ENCODE assay signal across 23 mouse cellular contexts in genomic region chr17:46242274-46242673, GRCm38 (mm10). TPM values are rescaled to one million over a fixed set of nuclear protein-coding genes. Genes with fewer than 3 reads are reported as not detected.
DNase-seq lines count a peak whose midpoint lies in the region; ATAC-seq and TF ChIP-seq lines count a peak whose summit lies in the region.
"Had no signal": no experiment of that assay in that cellular context is flagged by ENCODE, and none has a peak within 500 bp of the region (broad histone marks: within the 10 kb centered on the region; RNA-seq: fewer than 3 reads in every experiment).

No protein-coding gene starts in this region.

- TF ChIP-seq CTCF in lung, adult 2 months (IDR thresholded peaks at IDR 0.05; ENCODE audit: insufficient read depth, low read length), result no peak

- H3K27me3 ChIP-seq in lung, embryonic 16.5 days (ENCODE audit: control insufficient read depth, insufficient read depth, low read depth, low read length), result no peaks in the 10 kb centered on the region
- H3K27me3 ChIP-seq in myocyte (ENCODE audit: control insufficient read depth, insufficient read depth, insufficient read length), result no peaks in the 10 kb centered on the region
- H3K27me3 ChIP-seq: forebrain, embryonic 13.5 days; heart, embryonic 13.5 days; hindbrain, embryonic 13.5 days had no signal

- peak; percentile 38 for DNase-seq in lung, adult 2 months
- no peak for DNase-seq in lung, postnatal 14 days
- DNase-seq in lung, postnatal 25 days (ENCODE audit: low spot score), result peak; percentile 43
- no peak for DNase-seq in adrenal gland, adult 18-20 months (ENCODE audit: low spot score in 2 of 2)
- DNase-seq in heart, postnatal 10 days, result no peak
- DNase-seq in embryo, embryonic 11 days, result no peak
- DNase-seq: cerebellum, adult 8-10 months; cerebellum, postnatal 36 days; gastrocnemius, adult 2 months; gastrocnemius, postnatal 14 days; heart, adult 18-20 months had no signal

- no peak overlapping the region for H3ac ChIP-seq in myocyte (ENCODE audit: control insufficient read depth, insufficient read length)

- no peak for TF ChIP-seq POLR2A in lung, adult 2 months (IDR thresholded peaks at IDR 0.05; ENCODE audit: borderline replicate concordance, extremely low read depth, low read depth, low read length)
- TF ChIP-seq POLR2A in myocyte (IDR thresholded peaks at IDR 0.05; ENCODE audit: insufficient read length, low read depth), result no peak

- H3K9me3 ChIP-seq in lung, embryonic 16.5 days (ENCODE audit: control insufficient read depth, low read length), result no peaks in the 10 kb centered on the region
- H3K9me3 ChIP-seq: forebrain, embryonic 10.5 days; forebrain, embryonic 13.5 days; heart, embryonic 10.5 days; heart, embryonic 13.5 days; hindbrain, embryonic 10.5 days; hindbrain, embryonic 13.5 days had no signal

- peaks cover 16% of the 10 kb centered on the region for H3K79me2 ChIP-seq in myocyte (ENCODE audit: control insufficient read depth, insufficient read depth)

- peak overlapping the region; percentile 47; the same call in 1 of the 2 replicates for H3K27ac ChIP-seq in lung, embryonic 16.5 days (ENCODE audit: low read length)
- H3K27ac ChIP-seq: forebrain, embryonic 10.5 days; forebrain, embryonic 13.5 days; gastrocnemius, adult 2 months; heart, embryonic 10.5 days; heart, embryonic 13.5 days; hindbrain, embryonic 10.5 days; hindbrain, embryonic 13.5 days had no signal

- no peak for ATAC-seq in lung, embryonic 16.5 days (ENCODE audit: low read depth)
- ATAC-seq: activated CD4-positive, CD25-positive, alpha-beta regulatory T cell, adult 4 months; CD4-positive, CD25-positive, alpha-beta regulatory T cell, adult 4 months; forebrain, embryonic 13.5 days; forebrain, embryonic 16.5 days; hindbrain, embryonic 16.5 days had no signal

- 63% methylated on average over 13 of the region's 13 CpGs for WGBS in lung, adult 2 months
- WGBS in lung, embryonic 16.5 days, result 76% methylated on average over 13 of the region's 13 CpGs

- H3K4me2 ChIP-seq in lung, embryonic 16.5 days (ENCODE audit: low read depth, low read length), result no peak overlapping the region
- H3K4me2 ChIP-seq in myocyte (ENCODE audit: low read depth), result no peak overlapping the region
- H3K4me2 ChIP-seq: forebrain, embryonic 13.5 days; heart, embryonic 13.5 days; hindbrain, embryonic 13.5 days had no signal

- H3K4me3 ChIP-seq in lung, adult 2 months (replicated peaks; ENCODE audit: extremely low read depth, low read depth, low read length), result no peak overlapping the region
- H3K4me3 ChIP-seq in lung, embryonic 16.5 days (ENCODE audit: low read length), result no peak overlapping the region
- no peak overlapping the region for H3K4me3 ChIP-seq in myocyte
- H3K4me3 ChIP-seq: forebrain, embryonic 10.5 days; forebrain, embryonic 13.5 days; gastrocnemius, adult 2 months; heart, embryonic 10.5 days; heart, embryonic 13.5 days; hindbrain, embryonic 10.5 days; hindbrain, embryonic 13.5 days had no signal

- peaks cover 36% of the 10 kb centered on the region for H3K36me3 ChIP-seq in lung, embryonic 16.5 days (ENCODE audit: control insufficient read depth, insufficient read depth, low read length)
- peaks cover 26% of the 10 kb centered on the region for H3K36me3 ChIP-seq in myocyte (ENCODE audit: control insufficient read depth, insufficient read depth)

- no peak overlapping the region for H3K9ac ChIP-seq in lung, embryonic 16.5 days (ENCODE audit: low read length)
- H3K9ac ChIP-seq: forebrain, embryonic 13.5 days; heart, embryonic 13.5 days; hindbrain, embryonic 13.5 days had no signal

- H3K4me1 ChIP-seq in lung, adult 2 months (ENCODE audit: control insufficient read depth, insufficient read depth, low read length), result peaks cover 3% of the 10 kb centered on the region; the same call in 1 of the 2 replicates
- peaks cover 14% of the 10 kb centered on the region for H3K4me1 ChIP-seq in lung, embryonic 16.5 days (replicated peaks; ENCODE audit: control insufficient read depth, insufficient read depth, low read length)

- intact Hi-C loops in heart, postnatal 10 days (cut with DNase I), result no loop called here

TF ChIP-seq in myocyte, 11 proteins besides CTCF, POLR2A, EP300 and RAD21:
- TF ChIP-seq POLR2AphosphoS2 (IDR thresholded peaks at IDR 0.05; ENCODE audit: insufficient read length, low read depth) (peak; percentile 28), REST (IDR thresholded peaks at IDR 0.05; ENCODE audit: insufficient read depth, insufficient read length) (no peak)

RNA-seq across cellular contexts. Expression of gene Polr1c, which starts 5.6 kb away (rescaled TPM):
- 35.9 and 39.5 TPM in 2 replicates for polyA plus RNA-seq in lung, adult 2 months (2012; rRNA removed)
- 90.6 and 91.2 TPM in 2 replicates for polyA plus RNA-seq in lung, embryonic 16.5 days (2015; fragmentation: Nextera tagmentation; extraction: Ambion mirVana)
- 105 TPM for polyA plus RNA-seq in myocyte (2012; fragmentation: generic; extraction: Trizol)
- 100 to 1,000 TPM in 1 of 2 experiments, 10 to 100 TPM in 1; 68.6 to 122 TPM for total RNA-seq in adrenal gland, adult 18-20 months (2021)
- 10 to 100 TPM; 23.8 to 26.9 TPM for total RNA-seq in heart, postnatal 10 days (2021)

RNA-seq across cellular contexts. Expression of gene Yipf3, which starts 5.6 kb away (rescaled TPM):
- 208 and 209 TPM in 2 replicates for polyA plus RNA-seq in lung, adult 2 months (2012; rRNA removed)
- 114 and 120 TPM in 2 replicates for polyA plus RNA-seq in lung, embryonic 16.5 days (2015; fragmentation: Nextera tagmentation; extraction: Ambion mirVana)
- polyA plus RNA-seq in myocyte (2012; fragmentation: generic; extraction: Trizol), result 112 TPM
- 100 to 1,000 TPM; 121 to 185 TPM for total RNA-seq in adrenal gland, adult 18-20 months (2021)
- 10 to 100 TPM; 69.3 to 75.1 TPM for total RNA-seq in heart, postnatal 10 days (2021)

RNA-seq across cellular contexts. Expression of gene Lrrc73, which starts 11.1 kb away (rescaled TPM):
- polyA plus RNA-seq in lung, adult 2 months (2012; rRNA removed), result 6.8 TPM in 2 replicates
- polyA plus RNA-seq in lung, embryonic 16.5 days (2015; fragmentation: Nextera tagmentation; extraction: Ambion mirVana), result 0.69 and 0.93 TPM in 2 replicates
- 2.0 TPM for polyA plus RNA-seq in myocyte (2012; fragmentation: generic; extraction: Trizol)
- 1 to 10 TPM; 6.0 to 7.9 TPM for total RNA-seq in adrenal gland, adult 18-20 months (2021)
- under 1 TPM; 0.38 to 0.40 TPM for total RNA-seq in heart, postnatal 10 days (2021)

RNA-seq across cellular contexts. Expression of gene Xpo5, which starts 39.7 kb away (rescaled TPM):
- polyA plus RNA-seq in lung, adult 2 months (2012; rRNA removed), result 15.2 and 19.6 TPM in 2 replicates
- 31.2 and 33.8 TPM in 2 replicates for polyA plus RNA-seq in lung, embryonic 16.5 days (2015; fragmentation: Nextera tagmentation; extraction: Ambion mirVana)
- 31.9 TPM for polyA plus RNA-seq in myocyte (2012; fragmentation: generic; extraction: Trizol)
- 10 to 100 TPM; 45.7 to 85.4 TPM for total RNA-seq in adrenal gland, adult 18-20 months (2021)
- 10 to 100 TPM; 21.6 to 27.4 TPM for total RNA-seq in heart, postnatal 10 days (2021)

RNA-seq across cellular contexts. Expression of gene Polh, which starts 39.8 kb away (rescaled TPM):
- polyA plus RNA-seq in lung, adult 2 months (2012; rRNA removed), result 3.4 and 4.2 TPM in 2 replicates
- 24.1 and 26.0 TPM in 2 replicates for polyA plus RNA-seq in lung, embryonic 16.5 days (2015; fragmentation: Nextera tagmentation; extraction: Ambion mirVana)
- polyA plus RNA-seq in myocyte (2012; fragmentation: generic; extraction: Trizol), result 6.0 TPM
- 10 to 100 TPM; 20.4 to 45.3 TPM for total RNA-seq in adrenal gland, adult 18-20 months (2021)
- total RNA-seq in heart, postnatal 10 days (2021), result 10 to 100 TPM; 11.6 to 15.9 TPM

Comparison
In these comparisons a context has a peak if more than half of its experiments do, and no peak if none do; other contexts are left out.
1. DNase-seq: peak in lung, adult 2 months (single experiment) and lung, postnatal 25 days (single experiment); none in lung, postnatal 14 days (single experiment), adrenal gland, adult 18-20 months (0 of 2), heart, postnatal 10 days (0 of 2) and embryo, embryonic 11 days (single experiment).